Mouse (Mus musculus) forebrain, embryonic 10.5 days (tissue): ENCODE measurements around the gene Dda1. TPM values are rescaled to one million over a fixed set of nuclear protein-coding genes. Genes with fewer than 3 reads are reported as not detected.

Experiments
- DNase-seq: peaks from one replicate; pipeline ENCODE4 v3.0.0-alpha.2; 2017; ENCODE audit warnings: low spot score; ENCODE audit errors: extremely low spot score
- H3K27ac ChIP-seq: fragments of 300-500 bp; sonication (generic); 2 replicates; pipeline ENCODE4 v1.5.1; 2016; ENCODE audit warnings: mild to moderate bottlenecking
- H3K27me3 ChIP-seq: fragments of 300-500 bp; sonication (generic); 2 replicates; pipeline ENCODE4 v1.6.1; 2016; ENCODE audit warnings: mild to moderate bottlenecking; ENCODE audit not compliant: poor library complexity, severe bottlenecking
- H3K36me3 ChIP-seq: fragments of 300-500 bp; sonication (generic); replicated peaks from 2 replicates; pipeline ENCODE4 v1.6.1; 2016; ENCODE audit warnings: mild to moderate bottlenecking, moderate library complexity
- H3K4me1 ChIP-seq: fragments of 300-500 bp; sonication (generic); 2 replicates; pipeline ENCODE4 v1.6.1; 2016
- H3K4me3 ChIP-seq: fragments of 300-500 bp; sonication (generic); 2 replicates; pipeline ENCODE4 v1.5.1; 2016; ENCODE audit warnings: mild to moderate bottlenecking, moderate library complexity
- H3K9me3 ChIP-seq: fragments of 300-500 bp; sonication (generic); 2 replicates; pipeline ENCODE4 v1.6.1; 2016; ENCODE audit warnings: mild to moderate bottlenecking, moderate library complexity
- WGBS: fragments of 180-500 bp; shearing (Covaris S2); methylation state at CpG from one replicate; pipeline ENCODE4 v1.1.7; 2016; 5-methylcytosine and 5-hydroxymethylcytosine counted together
- polyA plus RNA-seq: library from polyadenylated mRNA; unstranded; fragments of >200 nt; fragmentation: Nextera tagmentation; extraction: Ambion mirVana; gene quantifications from 2 replicates; pipeline ENCODE4 v1.2.1, GENCODE M21; 2016

Gene Dda1
- polyA plus RNA-seq, 1 experiment from 2014 or later, result 116 TPM

DNA sequence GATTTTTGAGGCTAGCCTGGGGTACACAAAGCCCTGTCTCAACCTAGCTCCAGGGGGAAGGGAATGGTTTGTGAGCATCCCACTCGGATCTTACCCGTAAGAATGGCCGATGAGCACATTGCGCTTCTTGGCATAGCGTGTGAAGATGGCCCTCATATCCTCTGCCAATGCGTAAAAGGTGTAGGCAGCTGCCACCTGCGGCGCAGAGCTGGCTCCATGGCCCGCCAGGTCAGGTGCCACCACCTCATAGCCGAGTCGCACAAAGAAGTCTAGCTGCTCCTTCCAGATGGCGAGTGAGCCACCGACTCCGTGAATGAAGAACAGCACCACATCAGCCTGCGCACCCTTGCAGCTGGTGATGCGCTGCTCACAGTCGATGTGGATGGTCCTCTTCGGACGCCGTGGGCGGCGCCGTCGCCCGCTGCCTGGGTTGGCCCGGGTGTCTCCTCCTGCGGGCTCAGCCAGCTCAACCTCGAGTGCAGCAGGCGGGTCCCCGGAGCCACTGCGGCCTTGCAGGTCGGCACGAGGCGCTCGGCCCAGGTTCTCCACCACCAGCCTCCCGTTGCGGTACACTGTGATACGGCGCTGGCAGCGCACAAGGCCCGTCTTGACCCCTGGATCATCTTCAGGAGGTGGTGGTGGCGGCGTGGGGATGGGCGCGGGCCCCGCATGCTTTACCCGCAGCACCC lies 7.7 kb upstream of the Dda1 start:
- no peak overlapping the region for H3K27ac ChIP-seq
- peaks cover 63% of the 10 kb centered on the region for H3K36me3 ChIP-seq
- no peaks in the 10 kb centered on the region for H3K9me3 ChIP-seq
- H3K4me1 ChIP-seq, result peaks cover 52% of the 10 kb centered on the region
- H3K27me3 ChIP-seq, result peaks cover 15% of the 10 kb centered on the region
- H3K4me3 ChIP-seq, result peak overlapping the region; percentile 67; the same call in 1 of the 2 replicates
- WGBS, result 80% methylated on average over 47 of the region's 47 CpGs
- no peak for DNase-seq

- peaks cover 47% of the 10 kb centered on the region for H3K4me1 ChIP-seq
- 76% methylated on average over 4 of the region's 4 CpGs for WGBS
- peak overlapping the region; percentile 67 for H3K4me3 ChIP-seq
- peaks cover 58% of the 10 kb centered on the region for H3K36me3 ChIP-seq
- DNase-seq, result no peak
- H3K9me3 ChIP-seq, result no peaks in the 10 kb centered on the region
- no peak overlapping the region for H3K27ac ChIP-seq
- H3K27me3 ChIP-seq, result peaks cover 15% of the 10 kb centered on the region
These were observed 6.8 kb upstream of the Dda1 start for GRCm38 (mm10) chr8:71462191-71462590.

DNA sequence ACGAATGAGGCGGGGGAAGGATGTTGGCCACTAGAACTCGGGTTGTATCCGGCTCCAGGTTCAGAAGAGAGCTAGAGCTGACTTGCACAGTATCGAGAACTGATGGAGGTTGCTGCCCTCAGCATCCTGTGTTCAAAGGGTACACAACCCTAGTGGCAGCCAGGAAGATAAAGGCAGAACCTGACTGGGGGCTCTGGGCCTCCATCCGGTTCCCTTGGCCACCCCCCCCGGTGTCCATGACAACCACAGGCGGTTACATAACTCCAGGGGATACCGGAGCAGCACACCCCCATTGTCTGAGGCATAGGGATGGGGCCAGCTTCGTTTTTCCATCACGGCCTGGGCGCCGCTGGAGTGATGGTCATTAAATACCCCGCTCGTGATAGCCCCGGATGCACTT lies 6.2 kb upstream of the Dda1 start:
- no peak for DNase-seq
- Histone ChIP-seq H3K4me3 (peak overlapping the region; percentile 67), H3K9me3 (no peaks in the 10 kb centered on the region), H3K36me3 (peaks cover 55% of the 10 kb centered on the region), H3K27ac (peak overlapping the region; percentile 84), H3K27me3 (peaks cover 15% of the 10 kb centered on the region), H3K4me1 (peaks cover 45% of the 10 kb centered on the region)
- 10% methylated on average over 16 of the region's 16 CpGs for WGBS

GRCm38 (mm10) chr8:71463188-71464033 lies 5.6 kb upstream of the Dda1 start, which contains the start of gene Abhd8:
Abhd8 (minus strand) TSS chr8:71463655.
- no peaks in the 10 kb centered on the region for H3K9me3 ChIP-seq
- H3K36me3 ChIP-seq, result peaks cover 48% of the 10 kb centered on the region
- H3K27me3 ChIP-seq, result peaks cover 15% of the 10 kb centered on the region
- H3K27ac ChIP-seq, result peak within 1 kb of the TSS; percentile 84
- DNase-seq, result peak; percentile 95
- peaks cover 46% of the 10 kb centered on the region for H3K4me1 ChIP-seq
- H3K4me3 ChIP-seq, result peak within 1 kb of the TSS; percentile 67
- WGBS, result under 1% methylated on average over 55 of the region's 55 CpGs

GRCm38 (mm10) chr8:71464513-71465500 lies 4.2 kb upstream of the Dda1 start, which contains the start of gene Mrpl34:
Mrpl34 (plus strand) TSS chr8:71464959.
- H3K27ac ChIP-seq, result peak within 1 kb of the TSS; percentile 84
- DNase-seq, result peak; percentile 97

GRCm38 (mm10) chr8:71465733-71466132 lies 3.3 kb upstream of the Dda1 start:
- no peak for DNase-seq
- no peaks in the 10 kb centered on the region for H3K9me3 ChIP-seq
- H3K27ac ChIP-seq, result no peak overlapping the region
- peak overlapping the region; percentile 67 for H3K4me3 ChIP-seq
- peaks cover 31% of the 10 kb centered on the region for H3K36me3 ChIP-seq
- WGBS, result 87% methylated on average over 8 of the region's 8 CpGs
- H3K27me3 ChIP-seq, result peaks cover 15% of the 10 kb centered on the region
- H3K4me1 ChIP-seq, result peaks cover 63% of the 10 kb centered on the region

More at GRCm38 (mm10) chr8:71464513-71465500, 4.2 kb upstream of the Dda1 start, which contains the start of gene Mrpl34:
- Histone ChIP-seq H3K9me3 (no peaks in the 10 kb centered on the region), H3K27me3 (peaks cover 15% of the 10 kb centered on the region), H3K4me3 (peak within 1 kb of the TSS; percentile 67), H3K4me1 (peaks cover 54% of the 10 kb centered on the region), H3K36me3 (peaks cover 34% of the 10 kb centered on the region)
- 1% methylated on average over 59 of the region's 59 CpGs for WGBS

GRCm38 (mm10) chr8:71466198-71466597 lies 2.8 kb upstream of the Dda1 start:
- peaks cover 61% of the 10 kb centered on the region for H3K4me1 ChIP-seq
- peaks cover 13% of the 10 kb centered on the region for H3K27me3 ChIP-seq
- DNase-seq, result no peak
- peaks cover 31% of the 10 kb centered on the region for H3K36me3 ChIP-seq
- 0 out of 2 replicates have a peak overlapping the region, but pooled peaks have one; percentile 67 for H3K4me3 ChIP-seq
- no peaks in the 10 kb centered on the region for H3K9me3 ChIP-seq
- 92% methylated on average over 5 of the region's 5 CpGs for WGBS
- H3K27ac ChIP-seq, result no peak overlapping the region

DNA sequence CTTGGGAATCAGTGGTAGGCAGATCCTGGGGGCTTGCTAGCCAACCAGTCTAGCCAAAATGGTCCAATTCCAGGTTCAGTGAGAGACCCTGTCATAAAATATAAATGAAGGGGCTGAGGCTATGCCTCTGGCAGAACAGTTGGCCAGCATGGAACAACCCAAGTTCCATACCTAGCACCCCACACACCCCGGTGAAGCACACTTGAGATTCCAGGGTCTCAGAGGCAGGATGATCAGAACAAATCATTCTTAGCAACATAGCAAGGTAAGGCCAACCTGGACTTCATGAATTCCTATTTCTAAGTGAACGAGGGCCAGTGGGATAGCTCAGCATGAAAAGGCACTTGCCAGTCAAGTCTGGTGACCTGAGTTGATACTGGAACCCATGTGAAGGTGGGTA lies 1.8 kb upstream of the Dda1 start:
- Histone ChIP-seq H3K4me3 (no peak overlapping the region), H3K9me3 (no peaks in the 10 kb centered on the region), H3K27me3 (peaks cover 3% of the 10 kb centered on the region), H3K36me3 (peaks cover 32% of the 10 kb centered on the region), H3K4me1 (peaks cover 51% of the 10 kb centered on the region), H3K27ac (no peak overlapping the region)
- 97% methylated on average over 2 of the region's 2 CpGs for WGBS
- no peak for DNase-seq

DNA sequence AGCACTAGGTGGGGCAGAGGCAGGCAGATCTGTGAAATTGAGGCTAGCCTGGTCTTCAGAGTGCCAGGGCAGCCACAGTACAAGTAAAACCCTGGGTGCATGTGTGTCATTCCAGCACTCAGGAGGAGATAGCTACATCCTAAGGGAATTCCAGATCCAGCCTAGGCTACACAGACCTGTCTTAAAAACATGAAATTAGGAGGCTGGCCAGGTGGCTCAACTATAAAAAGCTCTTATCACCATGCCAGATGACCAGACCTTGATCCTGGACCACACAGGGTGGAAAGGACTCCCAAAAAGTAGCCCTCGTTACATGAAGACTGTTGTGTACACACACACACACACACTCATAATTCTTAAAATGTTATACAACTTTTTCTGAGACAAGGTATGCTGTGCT lies 998 bp upstream of the Dda1 start:
- WGBS, result 82% methylated on average over 1 of the region's 1 CpGs

DNA sequence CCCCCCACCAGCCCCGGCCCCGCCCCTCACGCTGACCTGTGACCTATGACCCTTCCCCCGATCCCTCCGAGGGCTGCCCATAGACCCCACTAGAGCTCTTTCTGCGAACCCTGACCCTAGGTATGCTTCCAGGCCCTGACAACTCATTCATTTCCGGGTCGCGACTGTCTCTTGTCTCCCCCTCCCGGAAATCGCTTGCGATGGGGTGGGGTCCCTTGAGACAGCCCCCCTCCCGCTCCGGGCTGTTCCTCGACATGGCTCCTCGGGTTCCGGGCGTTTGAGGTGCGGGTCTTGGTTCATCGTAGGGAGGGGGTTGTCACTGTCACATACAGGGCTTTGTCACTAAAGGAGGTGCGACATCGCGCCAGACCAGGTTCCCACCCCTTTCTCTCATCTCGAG lies 412 bp downstream of the Dda1 start:
- H3K27me3 ChIP-seq, result no peaks in the 10 kb centered on the region
- peak overlapping the region; percentile 96 for H3K4me3 ChIP-seq
- peak overlapping the region; percentile 93 for H3K27ac ChIP-seq
- H3K36me3 ChIP-seq, result peaks cover 54% of the 10 kb centered on the region
- H3K4me1 ChIP-seq, result peaks cover 31% of the 10 kb centered on the region
- DNase-seq, result peak; percentile 49
- H3K9me3 ChIP-seq, result no peaks in the 10 kb centered on the region
- WGBS, result 1% methylated on average over 24 of the region's 24 CpGs

More for the DNA sequence above, 998 bp upstream of the Dda1 start:
- Histone ChIP-seq H3K27me3 (no peaks in the 10 kb centered on the region), H3K4me1 (peaks cover 43% of the 10 kb centered on the region), H3K27ac (no peak overlapping the region), H3K36me3 (peaks cover 40% of the 10 kb centered on the region), H3K9me3 (no peaks in the 10 kb centered on the region), H3K4me3 (no peak overlapping the region)
- DNase-seq, result no peak

DNA sequence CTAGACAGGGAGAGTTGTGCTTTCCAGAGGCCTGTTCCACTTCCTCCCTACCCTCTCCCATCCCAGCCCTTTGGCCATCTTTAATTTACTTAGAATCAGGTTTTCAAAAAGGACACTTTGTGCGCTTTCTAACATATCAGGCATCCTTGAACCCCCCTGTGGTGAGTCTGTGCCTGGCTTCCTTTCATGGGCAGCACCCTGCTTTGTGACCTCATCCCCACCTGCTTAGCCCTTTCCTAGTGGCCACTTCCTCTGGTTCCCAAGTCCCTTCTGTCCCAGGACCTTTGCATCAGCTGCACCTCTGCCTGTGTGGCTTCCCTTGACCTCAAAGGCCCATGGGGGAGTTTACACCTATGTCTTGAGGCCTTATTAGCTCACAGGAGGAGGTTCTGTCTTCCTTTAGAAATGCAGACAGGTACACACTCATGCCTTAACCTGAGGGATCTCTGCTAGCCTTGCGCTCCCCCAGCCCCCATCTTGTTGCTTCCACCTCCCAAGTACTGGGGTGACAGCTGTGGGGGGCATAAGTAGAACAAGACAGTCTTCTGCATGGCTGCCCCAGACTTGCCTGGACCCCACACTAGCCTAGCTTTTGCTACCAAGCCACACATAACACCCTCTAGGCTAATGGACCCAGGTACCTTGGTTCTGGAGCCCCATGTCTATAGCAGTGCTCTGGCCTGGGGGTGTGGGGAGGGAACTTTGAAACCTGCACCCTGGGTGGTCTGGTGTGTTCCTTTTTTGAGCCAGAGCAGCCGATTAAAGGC lies 1.3 kb downstream of the Dda1 start:
- peak; percentile 13 for DNase-seq
- 83% methylated on average over 3 of the region's 3 CpGs for WGBS
- H3K36me3 ChIP-seq, result peaks cover 64% of the 10 kb centered on the region
- peaks cover 29% of the 10 kb centered on the region for H3K4me1 ChIP-seq
- no peaks in the 10 kb centered on the region for H3K9me3 ChIP-seq
- H3K4me3 ChIP-seq, result peak overlapping the region; percentile 96
- peak overlapping the region; percentile 93; the same call in 1 of the 2 replicates for H3K27ac ChIP-seq
- H3K27me3 ChIP-seq, result no peaks in the 10 kb centered on the region
